Mouse (Mus musculus): ENCODE results near the gene Gtdc1.

The Gtdc1 gene

DNA sequence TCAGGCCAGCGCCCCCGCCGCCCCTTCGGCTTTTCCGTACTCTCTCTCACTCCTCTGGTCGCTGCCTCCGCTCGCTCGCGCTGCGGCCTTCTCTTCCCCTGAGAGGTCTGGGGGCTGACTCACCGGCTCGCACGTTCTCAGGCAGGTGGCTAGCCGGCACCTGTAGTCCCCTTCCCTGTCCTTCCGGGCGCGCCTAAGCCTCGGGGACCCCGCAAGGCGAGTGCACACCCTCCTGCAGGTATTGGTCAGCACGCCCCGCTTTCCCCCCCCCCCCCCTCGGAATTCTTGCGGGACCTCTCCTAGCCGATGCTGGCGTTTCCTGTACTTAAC, at the start of gene Gtdc1:
Gene Gtdc1, minus strand, starts transcription at position 176 of the 330 bp plus-strand sequence.
- DNase-seq, result no peak

DNA sequence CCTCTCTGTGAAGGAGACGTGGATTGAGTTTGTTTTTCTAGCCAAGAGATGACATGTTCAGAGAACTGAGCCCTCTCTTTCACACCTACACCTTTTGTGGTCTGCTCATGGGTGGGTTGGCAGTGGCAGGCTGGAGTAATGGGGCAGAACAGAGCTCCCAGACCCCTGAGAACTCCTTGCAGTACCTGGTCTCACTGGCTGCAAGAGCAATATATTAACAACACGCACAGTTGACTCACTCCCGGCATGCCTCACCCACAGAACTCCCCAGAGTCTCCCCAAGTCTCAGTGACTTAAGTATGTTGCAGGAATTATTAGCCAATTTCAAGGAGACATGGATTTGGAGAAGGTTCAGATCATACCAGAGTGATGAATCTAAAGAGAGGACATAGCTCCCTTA, 49.6 kb upstream of the Gtdc1 start:
- DNase-seq, result no peak

DNA sequence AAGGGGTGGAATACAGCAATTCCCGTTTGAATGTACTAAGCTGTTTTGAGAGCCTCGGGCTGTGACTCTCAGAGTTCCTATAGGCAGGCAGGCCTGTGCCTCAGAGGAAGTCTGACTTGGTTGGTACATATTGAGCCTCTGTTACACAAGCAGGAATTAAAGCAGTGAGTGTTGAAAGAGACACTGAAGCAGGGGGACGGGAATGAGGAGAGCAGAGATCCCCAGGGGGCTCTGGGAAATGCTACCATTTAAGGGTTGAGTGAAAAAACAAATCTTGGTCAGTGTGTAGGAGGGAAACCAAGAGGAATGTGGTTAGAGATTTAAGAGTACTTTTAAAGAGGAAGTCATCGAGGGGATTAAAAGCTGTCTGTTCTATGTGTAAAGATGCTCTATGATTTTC, 49.0 kb upstream of the Gtdc1 start:
- no peak for DNase-seq

DNA sequence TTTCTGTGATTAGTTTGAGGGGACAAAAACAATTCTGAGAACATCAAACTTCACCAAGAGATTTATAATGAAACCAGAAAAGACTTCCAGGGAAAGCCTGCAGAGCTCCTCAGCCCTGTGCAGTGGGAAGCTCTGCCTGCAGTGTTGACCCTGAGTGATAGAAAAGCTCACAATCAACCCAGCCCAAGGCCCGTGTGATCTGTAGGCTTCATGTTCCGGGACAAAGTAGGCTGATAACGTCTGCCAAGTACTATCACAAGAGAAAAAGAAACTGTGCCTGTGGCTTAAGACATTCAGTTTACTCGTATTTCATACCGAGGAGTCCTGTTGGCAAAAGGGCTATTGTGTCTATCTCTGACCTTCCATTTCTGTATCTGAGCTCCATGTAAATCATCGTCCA, 46.4 kb upstream of the Gtdc1 start:
- DNase-seq, result no peak

DNA sequence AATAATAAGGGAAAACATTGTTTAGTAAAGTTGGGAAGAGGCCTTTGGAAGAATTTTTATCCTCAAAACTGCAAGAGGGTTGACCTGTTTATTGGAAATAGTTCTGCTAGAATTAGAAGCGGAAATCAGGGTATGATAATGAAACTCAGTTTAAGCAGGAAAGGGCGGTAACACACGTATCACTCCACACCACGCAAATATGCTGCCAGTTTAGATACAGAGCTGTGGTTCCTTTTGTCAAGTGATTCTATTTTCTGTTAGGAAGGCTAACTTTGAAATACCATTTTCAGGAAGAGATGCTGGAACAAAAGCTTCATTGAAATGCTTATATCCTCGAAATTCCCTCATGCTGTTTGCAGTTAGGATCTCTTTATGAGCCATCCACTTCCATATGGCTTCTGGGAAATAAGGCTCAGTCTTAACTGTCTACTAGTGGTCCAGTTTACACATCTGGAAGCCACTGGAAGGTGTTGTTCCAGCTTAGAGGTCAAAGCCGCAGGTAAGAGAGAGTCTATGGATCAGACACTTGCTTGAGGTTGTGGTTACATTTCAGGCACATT, 42.7 kb upstream of the Gtdc1 start:
- no peak for DNase-seq

DNA sequence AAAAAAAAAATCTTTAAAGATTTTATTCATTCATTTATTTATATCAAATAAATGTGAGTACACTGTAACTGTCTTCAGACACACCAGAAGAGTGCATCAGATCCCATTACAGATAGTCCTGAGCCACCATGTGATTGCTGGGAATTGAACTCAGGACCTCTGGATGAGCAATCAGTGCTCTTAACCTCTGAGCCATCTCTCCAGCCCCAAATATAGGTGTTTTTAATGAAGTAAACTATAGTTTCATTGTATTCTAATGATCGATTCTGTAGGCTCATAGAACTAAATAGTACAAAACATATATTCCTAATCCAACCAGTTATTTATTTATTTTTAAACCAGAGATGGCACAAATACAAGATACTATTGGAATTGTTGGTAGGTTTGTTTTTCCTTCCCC, 42.2 kb upstream of the Gtdc1 start:
- DNase-seq, result no peak

DNA sequence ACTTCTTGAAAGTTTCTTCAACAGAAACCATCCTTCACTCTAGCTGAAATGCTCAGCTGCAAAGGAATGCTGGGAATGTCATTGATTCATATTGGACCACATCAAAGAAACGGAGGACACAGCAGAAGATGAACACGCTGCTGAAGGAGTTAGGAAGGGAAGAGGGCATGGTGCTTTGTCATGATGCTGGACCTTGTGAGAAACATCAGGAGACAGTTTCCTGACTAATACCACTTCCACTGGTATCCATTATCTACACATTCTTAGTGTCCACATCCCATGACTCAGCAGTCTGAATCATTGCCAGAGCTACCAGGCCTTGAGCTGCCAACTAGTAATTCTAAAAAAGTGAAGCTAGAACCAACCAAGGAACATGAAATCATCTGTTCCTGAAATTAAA, 41.8 kb upstream of the Gtdc1 start:
- DNase-seq, result no peak

DNA sequence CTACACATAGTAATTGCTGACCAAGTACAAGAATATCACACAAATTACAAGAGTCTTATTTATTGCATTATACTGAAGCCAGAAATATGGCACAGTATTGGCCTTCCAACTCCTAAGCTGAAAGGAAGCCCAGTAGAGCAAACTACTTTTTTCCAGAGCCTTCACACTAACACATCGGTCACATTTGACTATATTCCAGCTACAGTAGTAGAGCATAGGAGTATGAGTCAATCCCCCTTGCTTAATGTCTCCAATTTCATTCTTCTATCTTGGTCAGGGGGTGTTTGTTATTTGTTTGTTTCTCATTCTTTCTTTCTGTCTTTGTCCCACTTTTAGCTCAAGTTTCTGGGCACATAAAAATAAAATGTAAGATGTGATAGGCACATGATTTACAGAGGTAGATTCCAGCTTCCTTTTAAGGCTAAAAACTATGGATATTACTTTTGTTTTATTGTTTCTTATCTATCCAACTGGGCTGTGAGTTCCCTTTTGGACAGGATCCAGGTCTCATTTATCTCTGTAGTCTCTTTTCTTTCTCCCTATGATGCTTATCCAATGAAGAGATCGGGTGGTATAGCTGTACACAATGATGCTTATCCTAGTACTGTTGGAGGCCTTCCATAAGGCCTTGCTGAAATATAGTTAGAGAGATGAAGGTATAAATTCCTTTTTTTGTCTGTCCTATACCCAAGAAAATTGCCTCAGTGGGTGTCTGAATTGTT, 38.5 kb upstream of the Gtdc1 start:
- no peak for DNase-seq

DNA sequence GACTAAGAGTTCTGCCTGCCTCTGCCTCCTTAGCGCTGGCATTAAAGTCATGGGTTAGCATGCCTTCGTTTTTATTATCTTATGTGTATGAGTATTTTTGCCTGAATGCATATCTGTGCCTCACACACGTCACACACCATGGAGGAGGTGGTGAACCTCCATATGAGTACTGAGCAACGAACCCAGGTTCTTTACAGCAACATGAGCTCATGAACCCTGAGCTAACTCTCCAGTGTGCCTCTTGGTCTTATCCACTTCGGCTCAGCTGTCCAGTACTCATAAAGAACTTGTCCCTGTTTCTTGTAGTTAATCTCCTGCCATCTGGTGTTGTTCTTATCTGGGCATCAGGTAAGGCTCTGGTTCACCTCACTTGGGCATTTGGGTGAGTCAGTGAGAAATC, 35.2 kb upstream of the Gtdc1 start:
- DNase-seq, result no peak

DNA sequence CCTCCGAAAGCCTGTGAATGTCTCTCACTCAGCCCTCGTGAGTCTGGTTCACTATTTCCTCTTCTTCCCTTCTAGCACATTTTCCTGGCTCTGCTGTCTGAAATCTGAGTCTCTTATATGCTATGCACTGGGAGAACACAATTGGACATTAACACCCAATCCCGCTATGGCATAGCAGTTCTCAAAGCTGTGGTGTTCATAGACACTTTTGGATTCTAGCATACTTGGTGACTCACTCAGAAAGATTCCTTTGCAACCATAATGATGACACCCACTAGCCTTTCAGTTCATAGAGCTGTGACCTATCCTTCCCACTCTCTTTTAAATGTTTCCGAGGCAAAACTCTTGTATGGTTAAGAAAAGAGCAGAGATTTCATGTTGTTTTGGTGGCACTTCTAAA, 33.7 kb upstream of the Gtdc1 start:
- no peak for DNase-seq

DNA sequence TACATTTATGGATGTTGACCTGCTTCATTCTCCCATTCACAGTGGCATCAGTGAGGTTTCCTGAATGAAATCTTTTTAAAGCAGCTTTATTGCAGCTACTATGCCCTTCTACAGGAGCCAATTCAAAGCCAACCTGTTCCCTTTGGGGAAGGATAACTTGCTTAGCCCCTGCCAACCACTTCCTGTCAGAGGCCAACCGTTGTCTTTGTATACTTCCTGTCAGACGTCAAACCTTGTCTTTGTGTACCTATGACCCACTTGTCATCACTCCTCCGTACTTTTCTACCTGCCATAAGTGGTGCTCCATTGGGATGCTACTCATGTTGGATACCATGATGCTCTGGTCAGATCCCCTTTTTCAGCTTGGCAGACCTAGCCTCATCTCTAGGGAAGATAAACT, 33.1 kb upstream of the Gtdc1 start:
- DNase-seq, result no peak

DNA sequence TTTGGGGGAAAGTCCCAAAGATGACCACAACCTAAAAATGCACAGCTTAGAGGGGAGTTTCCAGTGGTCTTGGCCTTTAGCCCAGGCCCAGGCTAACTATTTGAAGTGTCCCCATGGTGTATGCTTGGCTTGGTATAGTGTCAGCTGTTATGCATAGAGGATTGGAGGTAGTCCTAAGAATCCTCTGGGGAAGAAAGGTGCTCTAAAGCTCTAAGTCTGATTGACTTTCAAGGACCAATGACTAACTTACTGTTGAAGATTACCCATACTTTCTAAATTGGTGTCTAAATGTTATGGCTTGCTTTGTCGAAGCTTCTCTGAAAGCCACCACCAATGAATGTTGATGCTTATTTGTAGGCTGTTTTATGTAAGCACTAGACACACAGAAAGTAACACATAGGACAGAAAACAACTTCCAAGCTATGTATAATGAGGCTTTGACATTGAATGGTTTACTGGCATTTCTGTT, 29.9 kb upstream of the Gtdc1 start:
- no peak for DNase-seq

DNA sequence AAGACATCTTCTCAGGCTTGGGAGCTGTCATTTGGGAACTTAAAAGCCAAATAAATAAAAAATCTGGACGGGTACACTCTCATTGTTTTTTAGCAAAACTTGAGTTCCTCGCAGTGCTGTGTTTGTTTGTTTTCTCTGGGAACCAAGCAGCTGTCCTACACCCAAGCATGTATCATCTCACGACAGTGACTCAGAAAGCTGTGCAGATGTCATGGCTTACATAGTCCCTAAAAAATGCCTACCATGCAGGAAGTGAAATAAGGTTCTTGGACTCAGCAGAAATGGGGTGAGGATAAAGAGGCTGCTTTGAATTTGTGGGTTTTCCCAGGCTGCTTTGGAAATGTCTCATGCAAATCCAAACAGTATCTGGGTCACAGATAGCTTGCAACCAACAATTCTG, 28.8 kb upstream of the Gtdc1 start:
- peak in 1 of 2 experiments; percentile 24 for DNase-seq

DNA sequence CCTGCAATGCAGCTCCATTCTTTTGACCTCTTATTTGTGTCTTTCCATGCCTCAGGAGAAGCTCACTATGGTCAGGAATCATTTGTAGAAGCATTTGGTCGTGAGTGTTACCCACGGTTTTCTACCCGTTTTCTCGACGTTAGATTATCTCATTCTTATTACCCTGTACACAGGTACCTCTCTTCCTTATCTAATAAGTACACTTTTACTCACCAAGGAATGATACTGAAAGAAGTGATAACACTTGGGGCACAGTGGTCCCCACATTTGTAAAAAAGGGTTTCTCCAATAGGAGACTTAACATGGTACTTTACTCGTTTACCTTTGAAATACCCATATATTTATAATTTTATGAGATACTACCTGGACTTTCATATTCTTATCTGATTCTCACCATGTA, 28.0 kb upstream of the Gtdc1 start:
- no peak for DNase-seq

DNA sequence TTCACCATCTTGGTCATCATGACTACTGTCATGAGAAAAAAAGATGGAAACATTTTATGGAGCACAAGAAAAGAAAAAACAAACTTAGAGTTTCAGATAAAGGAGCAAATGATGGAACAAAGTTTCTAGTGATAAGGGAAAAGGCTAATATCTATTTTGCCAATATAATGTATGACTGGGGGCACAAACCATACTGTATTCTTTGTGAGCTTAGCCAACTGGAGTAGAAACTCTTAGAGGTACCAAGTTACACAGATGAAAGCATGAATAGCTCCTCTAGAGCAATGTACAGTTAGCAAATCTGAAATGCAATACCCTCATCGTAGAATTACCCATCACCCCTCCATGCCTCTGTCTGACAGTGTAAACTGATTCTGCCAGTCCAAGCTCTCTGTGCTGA, 26.7 kb upstream of the Gtdc1 start:
- no peak for DNase-seq

DNA sequence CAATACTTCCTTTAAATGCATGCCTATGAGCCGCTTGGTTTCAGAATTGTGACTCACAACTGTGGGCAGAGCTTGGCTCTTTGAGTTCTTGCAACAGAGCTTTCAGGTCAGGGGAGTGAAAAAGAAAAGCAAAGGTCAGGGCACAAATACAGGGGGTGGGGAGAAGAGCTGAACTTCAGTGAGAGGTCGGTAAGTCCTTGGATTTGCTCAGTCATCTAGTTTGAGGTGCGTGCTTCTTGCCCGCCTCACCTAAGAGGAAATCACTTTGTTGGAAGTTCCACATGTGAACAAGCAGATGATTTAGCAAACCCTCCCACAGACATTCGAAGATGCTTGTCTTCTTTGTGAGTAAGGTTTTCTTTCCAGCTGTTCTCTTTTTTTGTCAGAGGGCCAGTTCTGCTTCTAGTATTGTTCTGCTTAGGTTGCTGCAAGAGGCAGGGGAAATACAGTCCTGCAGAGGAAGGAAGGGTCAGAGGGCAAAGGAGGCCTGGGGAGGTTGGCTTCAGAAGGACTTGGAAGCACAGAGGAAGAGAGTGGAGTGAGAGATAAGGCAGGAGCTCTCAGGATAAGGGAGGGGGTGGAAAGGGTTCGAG, 25.5 kb upstream of the Gtdc1 start:
- DNase-seq, result peak; percentile 10 to 30

DNA sequence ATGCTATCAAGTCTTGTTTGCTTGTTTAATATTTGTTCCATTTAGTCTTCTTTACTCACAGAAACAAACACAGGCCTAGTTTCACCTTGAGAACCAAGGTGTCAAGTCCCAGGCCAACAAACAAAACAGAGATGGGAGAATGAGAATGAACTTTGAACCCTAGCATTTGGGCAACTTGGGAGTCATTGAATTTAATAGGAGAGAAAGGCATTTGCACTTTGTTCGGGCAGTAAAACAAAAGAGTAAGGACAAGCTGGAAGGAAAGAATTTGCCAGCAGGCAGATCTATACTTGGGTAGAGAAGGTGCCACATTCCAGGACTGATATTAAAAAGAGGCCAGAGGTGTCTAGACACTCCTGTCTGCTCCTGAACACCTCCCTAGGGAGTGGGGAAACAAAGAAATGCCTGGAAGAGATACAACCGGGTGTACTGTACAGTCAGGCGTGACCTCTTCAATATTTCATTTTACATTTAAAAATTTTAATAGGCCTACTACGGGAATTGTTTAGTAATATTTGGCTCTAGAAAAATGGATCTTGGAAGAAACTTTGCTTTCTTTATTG, 24.3 kb upstream of the Gtdc1 start:
- no peak for DNase-seq

DNA sequence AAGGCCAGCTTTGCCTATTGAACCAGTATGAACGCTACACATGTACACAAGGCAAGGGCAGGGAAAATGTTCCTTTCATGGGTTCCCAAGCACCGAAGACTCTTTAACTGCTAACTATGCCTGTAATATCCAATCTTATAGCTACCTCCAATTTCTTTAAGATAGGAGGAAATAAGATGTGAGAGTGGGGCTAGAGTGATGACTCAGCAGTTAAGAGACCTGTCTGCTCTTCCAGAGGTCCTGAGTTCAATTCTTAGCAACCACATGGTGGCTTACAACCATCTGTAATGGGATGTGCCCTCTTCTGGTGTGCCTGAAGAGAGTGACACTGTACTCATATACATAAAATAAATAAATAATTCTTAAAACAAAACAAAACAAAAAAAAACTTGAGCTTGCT, 17.2 kb upstream of the Gtdc1 start:
- DNase-seq, result no peak

DNA sequence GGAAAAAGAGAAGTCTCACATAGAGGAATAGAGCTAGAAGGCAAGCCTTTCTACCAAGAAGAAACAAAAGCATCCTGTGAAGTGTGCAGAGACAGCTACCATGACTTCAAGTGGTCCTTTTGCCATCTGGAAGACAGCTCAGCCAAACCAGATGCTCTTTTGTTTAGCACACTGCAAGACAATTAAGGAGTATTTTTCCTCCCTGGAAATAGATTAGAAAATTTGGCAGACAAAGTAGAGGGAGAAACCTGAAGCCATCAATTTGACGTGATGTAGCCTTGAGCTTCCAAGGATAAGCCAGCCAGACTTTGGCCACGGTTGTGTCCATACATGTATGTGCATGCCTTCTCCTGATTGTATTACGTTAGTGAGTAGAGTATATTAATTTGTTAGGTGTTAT, 3.5 kb upstream of the Gtdc1 start:
- no peak for DNase-seq

DNA sequence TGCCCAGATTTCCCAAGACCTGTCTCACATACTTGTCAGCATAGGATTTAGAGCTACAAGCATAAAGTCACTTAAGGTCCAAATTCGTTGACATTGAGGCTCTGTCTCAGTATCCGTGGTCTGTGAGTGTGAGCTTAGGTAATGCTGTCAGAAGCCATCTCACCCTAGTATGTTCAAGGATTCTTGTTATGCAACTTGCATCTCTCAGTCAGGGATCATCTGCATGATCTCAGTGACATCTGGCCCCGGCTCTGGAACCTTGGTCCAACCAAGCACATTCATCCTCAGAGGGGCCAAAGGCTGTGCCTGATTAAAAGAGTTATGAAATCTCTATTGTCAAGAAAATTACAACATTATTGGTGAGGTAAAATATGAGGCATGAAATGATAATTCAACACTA, 1.2 kb upstream of the Gtdc1 start:
- DNase-seq, result peak; percentile 36 to 41

DNA sequence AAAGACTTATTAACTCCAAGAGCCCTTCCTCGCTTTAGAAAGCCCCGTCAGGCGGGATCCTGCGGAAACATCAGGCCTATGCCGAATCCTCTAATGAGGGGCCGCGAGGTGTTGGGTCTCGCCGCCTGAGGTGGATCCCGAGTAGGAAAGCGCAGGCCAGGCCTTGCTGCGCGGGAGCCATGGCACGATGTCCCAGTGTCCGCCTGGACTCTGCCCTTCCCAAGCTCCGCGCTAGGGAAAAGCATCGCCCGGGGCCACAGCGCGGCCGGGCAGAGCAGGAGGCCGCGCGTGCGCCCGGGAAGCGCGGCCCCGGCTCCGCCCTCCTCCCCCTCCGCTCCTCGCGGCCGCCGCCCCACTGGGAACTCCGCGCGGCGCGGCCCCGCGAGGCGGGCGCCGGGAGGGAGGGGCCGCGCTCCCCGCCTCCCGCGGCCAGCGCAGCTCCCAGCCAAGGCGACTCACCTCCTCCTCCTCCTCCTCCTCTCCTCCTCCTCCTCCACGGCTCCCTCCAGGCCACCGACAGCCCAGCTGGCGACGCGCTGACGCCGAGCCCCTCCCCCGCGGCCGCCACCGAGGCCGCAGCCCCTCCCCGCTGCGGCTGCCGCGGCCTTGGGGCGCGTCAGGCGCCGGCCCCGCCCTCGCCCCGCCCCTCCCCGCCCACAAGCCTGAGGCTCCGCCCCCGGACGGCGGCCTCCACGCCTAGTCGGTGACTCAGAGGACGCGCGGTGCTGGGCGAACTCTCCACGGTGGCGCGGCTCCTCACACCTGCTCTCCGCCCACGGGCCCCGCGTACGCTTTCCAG, 575 bp downstream of the Gtdc1 start:
- DNase-seq, result peak; percentile 93 to 95

DNA sequence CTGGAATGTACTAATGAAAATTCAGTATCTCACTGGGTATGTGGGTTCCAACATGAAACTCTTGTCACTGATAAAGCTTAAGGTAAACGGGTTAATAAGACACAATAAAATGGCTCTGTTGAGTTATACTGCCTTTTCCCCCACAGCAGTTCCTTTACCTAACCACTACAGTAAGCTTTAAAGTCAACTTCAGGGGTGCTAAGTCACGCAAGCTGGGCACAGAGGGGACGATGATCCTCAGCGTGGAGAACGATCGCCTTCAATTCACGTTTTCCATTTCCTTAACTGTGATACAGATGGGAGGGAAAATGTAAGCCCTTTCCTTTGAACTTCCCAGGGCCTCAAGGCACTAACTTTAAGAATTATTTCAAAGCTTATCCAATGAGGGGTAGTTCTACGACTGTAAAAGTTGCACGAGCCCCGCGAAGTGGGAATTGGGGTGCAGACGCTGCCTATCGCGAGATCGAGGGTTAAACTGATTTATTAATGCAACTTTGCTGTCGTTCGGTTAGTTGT, 1.2 kb downstream of the Gtdc1 start:
- no peak for DNase-seq

DNA sequence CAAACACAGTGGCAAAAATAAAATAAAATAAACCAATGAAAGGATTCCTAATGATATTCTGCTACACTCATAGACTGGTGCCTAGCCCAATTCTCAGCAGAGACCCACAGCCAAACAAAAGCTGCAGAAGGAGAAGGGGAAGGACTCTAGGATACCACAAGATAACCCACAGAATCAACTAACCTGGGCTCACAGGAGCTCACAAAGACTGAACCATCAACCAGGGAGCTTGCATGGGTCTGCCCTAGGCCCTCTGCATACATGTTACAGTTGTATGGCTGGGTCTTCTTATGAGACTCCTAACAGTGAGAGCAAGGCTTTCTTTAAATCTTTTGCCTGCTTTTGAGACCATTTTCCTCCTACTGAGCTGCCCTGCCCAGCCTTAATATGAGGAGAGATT, 2.8 kb downstream of the Gtdc1 start:
- no peak for DNase-seq
